Mouse (Mus musculus) MEL (cell line): ENCODE measurements at regions not wholly inside any gene's neighbourhood (a gene's known extent, or its start where the extent isn't known, plus 50 kb on each side); places are given as distances from the start of the nearest gene placed in this dataset.
A peak's percentile ranks its signal among the peaks of the same experiment; 100 is the strongest.

Experiments
- DNase-seq: peaks from one replicate; pipeline ENCODE4 v3.0.0; 2011; ENCODE audit warnings: low read depth, low spot score
- H3K27ac ChIP-seq: 2 replicates; pipeline ENCODE4 v1.5.1; 2012; ENCODE audit warnings: low read depth, mild to moderate bottlenecking, control low read depth, low read length, moderate library complexity; ENCODE audit not compliant: control insufficient read depth
- H3K27me3 ChIP-seq, 2 experiments: fragments of 150-350 bp in 1 of 2; sonication (generic) in 1 of 2; 2 replicates each; pipeline ENCODE4 v1.6.1; 2012; ENCODE audit warnings: low read length in 2 of 2, mild to moderate bottlenecking in 2 of 2, improper control_type of control experiment in 1 of 2, moderate library complexity in 1 of 2; ENCODE audit not compliant: insufficient read depth in 2 of 2, control insufficient read depth in 1 of 2
- H3K36me3 ChIP-seq, 2 experiments: 2 replicates each; pipeline ENCODE4 v1.6.1; 2012 to 2014; ENCODE audit warnings: low read length in 2 of 2, improper control_type of control experiment in 1 of 2, inconsistent platforms in 1 of 2, mild to moderate bottlenecking in 1 of 2; ENCODE audit not compliant: insufficient read depth in 2 of 2, control insufficient read depth in 1 of 2
- H3K4me1 ChIP-seq, 2 experiments: fragments of 150-350 bp in 1 of 2; sonication (generic) in 1 of 2; 2 replicates each; pipeline ENCODE4 v1.6.1; 2012; ENCODE audit warnings: low read length in 2 of 2, improper control_type of control experiment in 1 of 2, mild to moderate bottlenecking in 1 of 2; ENCODE audit not compliant: insufficient read depth in 2 of 2, control insufficient read depth in 1 of 2
- H3K4me3 ChIP-seq, 2 experiments: fragments of 150-350 bp in 1 of 2; sonication (generic) in 1 of 2; 2 replicates each; pipeline ENCODE4 v1.5.1; 2012; ENCODE audit warnings: low read depth in 2 of 2, low read length in 2 of 2, mild to moderate bottlenecking in 2 of 2, moderate library complexity in 2 of 2, control low read depth in 1 of 2, improper control_type of control experiment in 1 of 2; ENCODE audit not compliant: control insufficient read depth in 1 of 2, insufficient read depth in 1 of 2
- H3K79me2 ChIP-seq: 2 replicates; pipeline ENCODE4 v1.6.1; 2012; ENCODE audit warnings: mild to moderate bottlenecking, low read length, moderate library complexity; ENCODE audit not compliant: control insufficient read depth, poor library complexity, insufficient read depth
- H3K9ac ChIP-seq: 2 replicates; pipeline ENCODE4 v1.6.1; 2012; ENCODE audit warnings: low read depth, mild to moderate bottlenecking, control low read depth, low read length, moderate library complexity; ENCODE audit not compliant: control insufficient read depth, poor library complexity, severe bottlenecking
- H3K9me3 ChIP-seq: fragments of 150-350 bp; sonication (generic); replicated peaks from 2 replicates; pipeline ENCODE4 v1.6.1; 2012; ENCODE audit warnings: mild to moderate bottlenecking, low read length, improper control_type of control experiment, moderate library complexity; ENCODE audit not compliant: insufficient read depth
- CHD2 ChIP-seq: IDR thresholded peaks from 2 replicates; pipeline ENCODE4 v1.6.1; 2011; ENCODE audit warnings: low read length, improper control_type of control experiment
- CTCF ChIP-seq, 3 experiments: IDR thresholded peaks in 2 of 3; conservative IDR thresholded peaks in 1 of 3; 2 replicates each; pipeline ENCODE4 v1.5.1; 2011 to 2012; ENCODE audit warnings: low read length in 3 of 3, low read depth in 2 of 3, mild to moderate bottlenecking in 2 of 3, improper control_type of control experiment in 1 of 3, inconsistent platforms in 1 of 3, mixed read lengths in 1 of 3, moderate library complexity in 1 of 3; ENCODE audit not compliant: control insufficient read depth in 1 of 3, insufficient read depth in 1 of 3, poor library complexity in 1 of 3, severe bottlenecking in 1 of 3
- GATA1 ChIP-seq: IDR thresholded peaks from 2 replicates; pipeline ENCODE4 v1.6.1; 2011; ENCODE audit warnings: low read depth, low read length, improper control_type of control experiment
- HCFC1 ChIP-seq: IDR thresholded peaks from 2 replicates; pipeline ENCODE4 v1.6.1; 2012; ENCODE audit warnings: low read depth, mild to moderate bottlenecking, inconsistent platforms, low read length, improper control_type of control experiment, moderate library complexity
- MAX ChIP-seq: IDR thresholded peaks from 2 replicates; pipeline ENCODE4 v1.6.1; 2011; ENCODE audit warnings: low read length, improper control_type of control experiment
- MEF2A ChIP-seq: IDR thresholded peaks from 2 replicates; pipeline ENCODE4 v1.6.1; 2014; ENCODE audit warnings: low read depth, mild to moderate bottlenecking, inconsistent platforms, low read length, improper control_type of control experiment; ENCODE audit not compliant: poor library complexity, insufficient replicate concordance, severe bottlenecking; ENCODE audit errors: extremely low read depth
- MXI1 ChIP-seq: IDR thresholded peaks from 2 replicates; pipeline ENCODE4 v1.6.1; 2011; ENCODE audit warnings: mild to moderate bottlenecking, low read depth, low read length, improper control_type of control experiment
- MYC ChIP-seq: IDR thresholded peaks from 2 replicates; pipeline ENCODE4 v1.6.1; 2011; ENCODE audit warnings: low read depth, mild to moderate bottlenecking, low read length, improper control_type of control experiment, moderate library complexity
- NELFE ChIP-seq: IDR thresholded peaks from 2 replicates; pipeline ENCODE4 v1.6.1; 2011; ENCODE audit warnings: low read depth, low read length, improper control_type of control experiment
- NRF1 ChIP-seq: IDR thresholded peaks from 2 replicates; pipeline ENCODE4 v1.6.1; 2014; ENCODE audit warnings: low read depth, mild to moderate bottlenecking, inconsistent platforms, low read length, improper control_type of control experiment, moderate library complexity; ENCODE audit not compliant: poor library complexity, insufficient read depth, severe bottlenecking
- POLR2A ChIP-seq, 2 experiments: IDR thresholded peaks; 2 replicates each; pipeline ENCODE4 v1.6.1; 2011 to 2012; ENCODE audit warnings: low read length in 2 of 2, mild to moderate bottlenecking in 2 of 2, control low read depth in 1 of 2, improper control_type of control experiment in 1 of 2, low read depth in 1 of 2, moderate library complexity in 1 of 2; ENCODE audit not compliant: control insufficient read depth in 1 of 2, insufficient read depth in 1 of 2, poor library complexity in 1 of 2
- RAD21 ChIP-seq: IDR thresholded peaks from 2 replicates; pipeline ENCODE4 v1.6.1; 2011; ENCODE audit warnings: mild to moderate bottlenecking, low read depth, low read length, improper control_type of control experiment
- SIN3A ChIP-seq: IDR thresholded peaks from 2 replicates; pipeline ENCODE4 v1.6.1; 2012; ENCODE audit warnings: low read length, improper control_type of control experiment, inconsistent platforms
- SMC3 ChIP-seq: IDR thresholded peaks from 2 replicates; pipeline ENCODE4 v1.6.1; 2011; ENCODE audit warnings: low read depth, low read length, improper control_type of control experiment
- TBP ChIP-seq: IDR thresholded peaks from 2 replicates; pipeline ENCODE4 v1.8.0; 2011; ENCODE audit warnings: low read depth, low read length, improper control_type of control experiment
- USF1 ChIP-seq: IDR thresholded peaks from 2 replicates; pipeline ENCODE4 v1.6.1; 2014; ENCODE audit warnings: low read depth, mild to moderate bottlenecking, inconsistent platforms, low read length, improper control_type of control experiment, moderate library complexity
- ZC3H11A ChIP-seq: IDR thresholded peaks from 2 replicates; pipeline ENCODE4 v1.6.1; 2012; ENCODE audit warnings: low read depth, mild to moderate bottlenecking, inconsistent platforms, low read length, improper control_type of control experiment
- ZKSCAN1 ChIP-seq: IDR thresholded peaks from 2 replicates; pipeline ENCODE4 v1.6.1; 2012; ENCODE audit warnings: low read depth, mild to moderate bottlenecking, inconsistent platforms, low read length, improper control_type of control experiment, moderate library complexity
- ZMIZ1 ChIP-seq: IDR thresholded peaks from 2 replicates; pipeline ENCODE4 v1.6.1; 2012; ENCODE audit warnings: low read depth, mild to moderate bottlenecking, inconsistent platforms, low read length, improper control_type of control experiment, moderate library complexity
- ZNF384 ChIP-seq: IDR thresholded peaks from 2 replicates; pipeline ENCODE4 v1.6.1; 2012; ENCODE audit warnings: low read depth, mild to moderate bottlenecking, inconsistent platforms, low read length, improper control_type of control experiment

DNA sequence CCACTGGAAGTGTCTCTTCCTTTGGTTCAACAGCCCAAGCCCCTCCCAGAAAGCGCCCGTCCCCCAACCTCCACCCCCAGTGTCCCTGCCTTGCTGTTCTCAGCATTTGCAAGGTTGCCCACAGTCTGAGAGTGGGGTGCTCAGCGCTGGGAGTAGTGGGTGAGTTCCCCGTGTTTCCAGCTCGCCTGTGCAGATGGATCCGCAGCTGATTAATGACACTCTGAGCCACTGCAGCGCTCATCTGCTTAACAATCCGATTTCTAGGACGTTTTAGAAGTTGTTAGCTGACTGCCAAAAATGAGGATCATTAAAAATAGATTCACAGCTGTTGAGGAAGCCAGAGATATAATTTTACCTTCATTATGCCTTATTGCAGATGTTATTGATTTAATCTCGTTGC is 280.0 kb upstream of the Npvf start:
- Histone ChIP-seq H3K4me3 (no peak overlapping the region), H3K79me2 (no peaks in the 10 kb centered on the region), H3K9me3 (no peaks in the 10 kb centered on the region), H3K36me3 (no peaks in the 10 kb centered on the region), H3K27me3 (no peaks in the 10 kb centered on the region), H3K9ac (no peak overlapping the region), H3K27ac (no peak overlapping the region), H3K4me1 (no peaks in the 10 kb centered on the region)
- DNase-seq: no peak
- TF ChIP-seq USF1 (no peak), MYC (no peak), MXI1 (no peak), GATA1 (no peak), POLR2A (IDR thresholded peaks at IDR 0.05; ENCODE audit: control insufficient read depth in 1 of 2, insufficient read depth in 1 of 2, low read depth in 1 of 2, low read length in 2 of 2, poor library complexity in 1 of 2) (no peak), ZKSCAN1 (no peak), SIN3A (no peak), ZMIZ1 (no peak), ZNF384 (no peak)
- TF ChIP-seq, all 39 proteins: peak for 0

GRCm38 (mm10) chr6:50936306-50936705 is 282.1 kb upstream of the Npvf start:
- Histone ChIP-seq H3K36me3 (no peaks in the 10 kb centered on the region), H3K27me3 (no peaks in the 10 kb centered on the region), H3K9me3 (no peaks in the 10 kb centered on the region), H3K4me1 (no peaks in the 10 kb centered on the region), H3K9ac (no peak overlapping the region), H3K27ac (no peak overlapping the region)
- TF ChIP-seq CTCF (IDR thresholded peaks at IDR 0.05 in 2 of 3, conservative IDR thresholded peaks at IDR 0.05 in 1 of 3; ENCODE audit: control insufficient read depth in 1 of 3, insufficient read depth in 1 of 3, low read depth in 2 of 3, low read length in 3 of 3, poor library complexity in 1 of 3, severe bottlenecking in 1 of 3): no peak
- TF ChIP-seq MEF2A: no peak
- no peak for TF ChIP-seq NELFE
- no peak for TF ChIP-seq USF1
- TF ChIP-seq CHD2: no peak
- TF ChIP-seq RAD21: no peak
- TF ChIP-seq, all 39 proteins: peak for 0
- Histone ChIP-seq H3K79me2 (no peaks in the 10 kb centered on the region), H3K4me3 (no peak overlapping the region)
- DNase-seq: no peak

DNA sequence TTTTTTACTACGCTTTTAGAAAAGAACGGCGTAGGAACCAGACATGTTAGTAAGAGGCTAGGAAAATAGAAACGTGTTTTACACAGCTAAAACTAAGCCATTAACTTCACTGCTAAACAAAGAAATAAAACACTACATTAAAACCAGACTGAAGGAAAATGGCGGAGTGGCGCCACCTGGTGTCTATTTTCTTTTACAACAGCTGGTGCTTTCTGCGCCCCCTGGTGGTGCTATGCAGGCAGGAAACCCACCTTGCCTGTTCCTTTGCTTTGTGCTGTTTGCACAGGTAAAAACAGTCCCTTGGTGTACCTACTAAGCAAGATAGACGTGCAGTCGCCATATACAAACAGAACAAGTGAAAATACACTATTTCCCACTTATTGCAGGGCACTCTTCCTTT is 282.9 kb upstream of the Npvf start:
- H3K27ac ChIP-seq: no peak overlapping the region
- no peaks in the 10 kb centered on the region for H3K27me3 ChIP-seq
- no peak overlapping the region for H3K9ac ChIP-seq
- H3K4me3 ChIP-seq: no peak overlapping the region
- no peaks in the 10 kb centered on the region for H3K4me1 ChIP-seq
- TF ChIP-seq USF1 (no peak), NRF1 (no peak), MYC (no peak), TBP (no peak), CHD2 (no peak), SMC3 (peak; percentile 87), RAD21 (peak; percentile 50), HCFC1 (no peak), CTCF (IDR thresholded peaks at IDR 0.05 in 2 of 3, conservative IDR thresholded peaks at IDR 0.05 in 1 of 3; ENCODE audit: control insufficient read depth in 1 of 3, insufficient read depth in 1 of 3, low read depth in 2 of 3, low read length in 3 of 3, poor library complexity in 1 of 3, severe bottlenecking in 1 of 3) (peak in 2 of 3 experiments; percentile 71 to 98), ZC3H11A (peak; percentile 6; the same call in 1 of the 2 replicates), MAX (no peak), ZNF384 (peak; percentile 25; the same call in 1 of the 2 replicates)
- no peaks in the 10 kb centered on the region for H3K79me2 ChIP-seq
- DNase-seq: peak; percentile 59
- H3K36me3 ChIP-seq: no peaks in the 10 kb centered on the region
- no peaks in the 10 kb centered on the region for H3K9me3 ChIP-seq
